Mouse (Mus musculus): ENCODE results near the gene Ddx55.

Ddx55 gene

DNA sequence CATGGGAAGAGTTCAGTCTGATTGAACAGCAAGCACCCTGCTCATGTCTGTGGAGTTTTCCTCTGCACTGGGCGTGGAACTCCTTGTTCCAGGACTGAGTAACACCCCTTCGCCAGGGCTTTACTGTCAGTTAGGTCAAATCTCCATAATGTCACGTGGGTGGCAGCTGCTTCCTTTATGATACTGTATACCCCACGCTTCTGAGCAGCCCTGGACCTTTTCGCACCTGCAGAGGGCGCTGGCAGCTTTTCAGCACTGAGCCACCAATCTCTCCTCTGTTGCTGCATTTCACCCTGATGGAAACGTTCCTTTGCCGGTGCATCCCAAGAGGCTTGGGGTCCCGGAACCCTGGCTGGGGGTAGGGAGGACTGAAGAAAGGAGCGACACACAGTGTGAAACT lies 58.3 kb downstream of the Ddx55 start:
- no peak for DNase-seq (ENCODE audit: low spot score)

DNA sequence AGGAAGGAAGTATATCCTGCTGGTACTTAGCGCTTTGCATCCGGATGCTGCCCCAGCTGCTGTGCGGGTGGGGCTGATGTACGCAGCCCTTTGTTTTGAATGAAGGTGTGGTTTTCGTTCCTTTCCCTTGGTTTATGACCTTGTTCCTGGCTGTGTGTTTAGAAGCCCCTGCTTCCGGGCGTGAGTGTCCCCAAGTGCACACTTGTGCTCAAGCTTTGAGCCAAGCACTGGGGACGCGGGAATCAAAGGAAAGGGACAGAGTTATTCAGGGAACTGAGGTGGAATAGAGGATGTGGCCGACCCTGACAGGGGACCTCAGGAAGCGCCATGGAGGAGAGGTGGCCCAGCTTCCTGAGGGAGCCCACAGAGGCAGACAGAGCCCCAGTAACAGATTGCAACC lies 62.0 kb downstream of the Ddx55 start:
- no peak for DNase-seq (ENCODE audit: low spot score)

DNA sequence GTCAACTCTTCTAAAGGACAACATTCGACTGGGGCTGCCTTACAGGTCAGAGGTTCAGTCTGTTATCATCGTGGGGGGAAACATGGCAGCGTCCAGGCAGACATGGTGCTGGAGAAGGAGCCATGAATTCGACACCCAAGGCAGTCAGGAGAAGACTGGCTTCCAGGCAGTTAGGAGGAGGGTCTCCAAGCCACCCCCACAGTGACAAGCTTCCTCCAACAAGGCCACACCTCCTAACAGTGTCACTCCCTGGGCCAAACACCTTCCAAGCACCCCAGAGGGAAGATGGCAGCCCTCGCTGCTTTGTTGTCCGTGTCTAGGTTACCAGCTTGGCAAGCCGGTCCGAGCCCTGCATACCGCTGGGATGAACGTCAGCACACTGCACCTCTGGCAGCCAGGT lies 66.0 kb downstream of the Ddx55 start:
- DNase-seq (ENCODE audit: low spot score) = no peak

Measured in ovary, postnatal 36 days (tissue).